Comparison of ENCODE assay signal across 8 mouse cellular contexts in the genomic region with DNA sequence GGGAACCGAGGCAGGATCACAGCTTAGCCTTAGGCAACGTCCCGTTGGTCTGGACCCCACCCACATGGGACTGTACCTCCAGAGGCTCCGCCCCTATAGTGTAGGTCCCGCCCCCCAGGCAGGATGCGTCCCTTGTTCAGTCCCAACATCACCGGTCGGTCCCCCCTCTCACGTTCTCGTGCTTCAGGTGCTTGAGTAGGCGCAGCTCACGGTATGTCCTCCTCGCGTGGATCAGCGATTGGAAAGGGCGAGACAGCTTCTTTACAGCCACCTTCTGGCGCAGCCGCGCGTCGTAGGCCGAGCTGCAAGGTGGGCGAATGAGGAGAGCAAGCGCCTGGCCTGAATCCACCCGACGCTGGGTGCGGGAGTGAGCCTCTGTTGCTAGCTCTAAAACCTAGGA. TPM values are rescaled to one million over a fixed set of nuclear protein-coding genes. Genes with fewer than 3 reads are reported as not detected.
DNase-seq lines count a peak whose midpoint lies in the region; ATAC-seq and TF ChIP-seq lines count a peak whose summit lies in the region.

No protein-coding gene starts in this region.

- H3K9ac ChIP-seq in kidney, embryonic 14.5 days (ENCODE audit: low read depth, low read length) = peak overlapping the region; percentile 35
- H3K9ac ChIP-seq in liver, embryonic 13.5 days = no peak overlapping the region
- peak overlapping the region; percentile 84 for H3K9ac ChIP-seq in neural tube, embryonic 13.5 days

- peak; percentile 68 for TF ChIP-seq POLR2A in cerebellum, adult 2 months (IDR thresholded peaks at IDR 0.05; ENCODE audit: borderline replicate concordance, insufficient read depth, low read length)

- H3K27ac ChIP-seq in cerebellum, adult 2 months (ENCODE audit: insufficient read depth, low read length) = peak overlapping the region; percentile 30
- no peak overlapping the region for H3K27ac ChIP-seq in kidney, embryonic 14.5 days (ENCODE audit: low read depth, low read length)
- no peak overlapping the region for H3K27ac ChIP-seq in liver, embryonic 13.5 days
- H3K27ac ChIP-seq in neural tube, embryonic 13.5 days (replicated peaks) = peak overlapping the region; percentile 81

- peak overlapping the region; percentile 62 for H3K4me2 ChIP-seq in kidney, embryonic 14.5 days (replicated peaks; ENCODE audit: low read depth, low read length)
- peak overlapping the region; percentile 33 for H3K4me2 ChIP-seq in liver, embryonic 13.5 days
- peak overlapping the region; percentile 77 for H3K4me2 ChIP-seq in neural tube, embryonic 13.5 days

- H3K36me3 ChIP-seq in kidney, embryonic 14.5 days (ENCODE audit: control insufficient read depth, insufficient read depth, low read length) = no peaks in the 10 kb centered on the region
- H3K36me3 ChIP-seq in liver, embryonic 13.5 days = no peaks in the 10 kb centered on the region
- H3K36me3 ChIP-seq in neural tube, embryonic 13.5 days = peaks cover 36% of the 10 kb centered on the region

- TF ChIP-seq CTCF in cerebellum, adult 2 months (IDR thresholded peaks at IDR 0.05; ENCODE audit: borderline replicate concordance, insufficient read depth, low read depth, low read length) = no peak

- peak overlapping the region; percentile 59 for H3K4me3 ChIP-seq in cerebellum, adult 2 months (replicated peaks; ENCODE audit: insufficient read depth, low read depth, low read length)
- H3K4me3 ChIP-seq in kidney, embryonic 14.5 days (ENCODE audit: low read length) = peak overlapping the region; percentile 35
- no peak overlapping the region for H3K4me3 ChIP-seq in liver, embryonic 13.5 days (replicated peaks)
- peak overlapping the region; percentile 67 for H3K4me3 ChIP-seq in neural tube, embryonic 13.5 days

- H3K27me3 ChIP-seq in cerebellum, adult 2 months (ENCODE audit: control insufficient read depth, insufficient read depth, low read length) = no peaks in the 10 kb centered on the region
- peaks cover 11% of the 10 kb centered on the region; the same call in 1 of the 2 replicates for H3K27me3 ChIP-seq in kidney, embryonic 14.5 days (ENCODE audit: control insufficient read depth, insufficient read depth, low read length)
- H3K27me3 ChIP-seq in liver, embryonic 13.5 days = peaks cover 95% of the 10 kb centered on the region
- H3K27me3 ChIP-seq in neural tube, embryonic 13.5 days = no peaks in the 10 kb centered on the region

- ATAC-seq in frontal cortex, adult (ENCODE audit: low TSS enrichment) = peak; percentile 56; the same call in 1 of the 2 replicates
- ATAC-seq in kidney, embryonic 14.5 days (ENCODE audit: low FRiP score, low TSS enrichment) = peak; percentile 50
- 0 out of 2 replicates have a peak, but pooled peaks have one; percentile 22 for ATAC-seq in liver, embryonic 13.5 days (ENCODE audit: low read depth)
- ATAC-seq in neural tube, embryonic 13.5 days (ENCODE audit: low read depth) = peak; percentile 33; the same call in 1 of the 2 replicates

- H3K9me3 ChIP-seq in kidney, embryonic 14.5 days (ENCODE audit: control insufficient read depth, low read length) = no peaks in the 10 kb centered on the region
- no peaks in the 10 kb centered on the region for H3K9me3 ChIP-seq in liver, embryonic 13.5 days (replicated peaks)
- H3K9me3 ChIP-seq in neural tube, embryonic 13.5 days = no peaks in the 10 kb centered on the region

- H3K4me1 ChIP-seq in cerebellum, adult 2 months (ENCODE audit: control insufficient read depth, insufficient read depth, low read length) = peaks cover 21% of the 10 kb centered on the region
- peaks cover 46% of the 10 kb centered on the region for H3K4me1 ChIP-seq in kidney, embryonic 14.5 days (ENCODE audit: control insufficient read depth, insufficient read depth, low read length)
- H3K4me1 ChIP-seq in liver, embryonic 13.5 days (replicated peaks) = peaks cover 30% of the 10 kb centered on the region
- peaks cover 42% of the 10 kb centered on the region for H3K4me1 ChIP-seq in neural tube, embryonic 13.5 days (replicated peaks)

- WGBS in cerebellum, adult 2 months = 6% methylated on average over 27 of the region's 27 CpGs
- WGBS in kidney, embryonic 14.5 days = 1% methylated on average over 27 of the region's 27 CpGs
- 4% methylated on average over 27 of the region's 27 CpGs for WGBS in liver, embryonic 13.5 days (ENCODE audit: insufficient replicate concordance)
- under 1% methylated on average over 27 of the region's 27 CpGs for WGBS in neural tube, embryonic 13.5 days

- DNase-seq in frontal cortex, postnatal 10 days (ENCODE audit: low spot score in 2 of 2) = no peak
- DNase-seq in cerebellum, adult 2 months = peak; percentile 81 to 85
- DNase-seq in frontal cortex, adult 2 months (ENCODE audit: extremely low spot score in 1 of 2, low spot score in 1 of 2) = peak; percentile 76 to 82
- DNase-seq in liver, embryonic 13.5 days = no peak
- DNase-seq in thymus, postnatal 36 days = peak; percentile 64 to 75

RNA-seq across cellular contexts. Expression of gene Mapk11, which starts 2.9 kb away (rescaled TPM):
- 58.1 and 64.1 TPM in 2 replicates for polyA plus RNA-seq in cerebellum, adult 2 months (2012; rRNA removed)
- polyA plus RNA-seq in frontal cortex, adult 2 months (2012; rRNA removed) = 53.3 and 61.1 TPM in 2 replicates
- polyA plus RNA-seq in kidney, embryonic 14.5 days (2014; fragmentation: Nextera tagmentation; extraction: Ambion mirVana) = 8.4 and 14.8 TPM in 2 replicates
- polyA plus RNA-seq in liver, embryonic 13.5 days (2015; fragmentation: Nextera tagmentation; extraction: Ambion mirVana) = 0.76 and 0.78 TPM in 2 replicates
- polyA plus RNA-seq in neural tube, embryonic 13.5 days (2015; fragmentation: Nextera tagmentation; extraction: Ambion mirVana) = 35.8 and 40.2 TPM in 2 replicates

RNA-seq across cellular contexts. Expression of gene Mapk12, which starts 6.0 kb away (rescaled TPM):
- 112 and 128 TPM in 2 replicates for polyA plus RNA-seq in cerebellum, adult 2 months (2012; rRNA removed)
- polyA plus RNA-seq in frontal cortex, adult 2 months (2012; rRNA removed) = 20.2 and 22.9 TPM in 2 replicates
- polyA plus RNA-seq in kidney, embryonic 14.5 days (2014; fragmentation: Nextera tagmentation; extraction: Ambion mirVana) = 20.8 and 23.4 TPM in 2 replicates
- 1.5 and 1.7 TPM in 2 replicates for polyA plus RNA-seq in liver, embryonic 13.5 days (2015; fragmentation: Nextera tagmentation; extraction: Ambion mirVana)
- polyA plus RNA-seq in neural tube, embryonic 13.5 days (2015; fragmentation: Nextera tagmentation; extraction: Ambion mirVana) = 6.7 and 7.0 TPM in 2 replicates

RNA-seq across cellular contexts. Expression of gene Hdac10, which starts 18.0 kb away (rescaled TPM):
- 31.4 and 36.3 TPM in 2 replicates for polyA plus RNA-seq in cerebellum, adult 2 months (2012; rRNA removed)
- polyA plus RNA-seq in frontal cortex, adult 2 months (2012; rRNA removed) = 24.9 and 28.9 TPM in 2 replicates
- 9.2 and 12.9 TPM in 2 replicates for polyA plus RNA-seq in kidney, embryonic 14.5 days (2014; fragmentation: Nextera tagmentation; extraction: Ambion mirVana)
- polyA plus RNA-seq in liver, embryonic 13.5 days (2015; fragmentation: Nextera tagmentation; extraction: Ambion mirVana) = 10.2 TPM in 2 replicates
- polyA plus RNA-seq in neural tube, embryonic 13.5 days (2015; fragmentation: Nextera tagmentation; extraction: Ambion mirVana) = 23.9 and 26.7 TPM in 2 replicates

RNA-seq across cellular contexts. Expression of gene Tubgcp6, which starts 23.6 kb away (rescaled TPM):
- polyA plus RNA-seq in cerebellum, adult 2 months (2012; rRNA removed) = 77.4 and 82.1 TPM in 2 replicates
- polyA plus RNA-seq in frontal cortex, adult 2 months (2012; rRNA removed) = 37.4 and 39.8 TPM in 2 replicates
- 10.9 and 21.0 TPM in 2 replicates for polyA plus RNA-seq in kidney, embryonic 14.5 days (2014; fragmentation: Nextera tagmentation; extraction: Ambion mirVana)
- polyA plus RNA-seq in liver, embryonic 13.5 days (2015; fragmentation: Nextera tagmentation; extraction: Ambion mirVana) = 6.5 and 6.7 TPM in 2 replicates
- 15.8 and 16.7 TPM in 2 replicates for polyA plus RNA-seq in neural tube, embryonic 13.5 days (2015; fragmentation: Nextera tagmentation; extraction: Ambion mirVana)

RNA-seq across cellular contexts. Expression of gene Plxnb2, which starts 34.1 kb away (rescaled TPM):
- polyA plus RNA-seq in cerebellum, adult 2 months (2012; rRNA removed) = 127 and 141 TPM in 2 replicates
- polyA plus RNA-seq in frontal cortex, adult 2 months (2012; rRNA removed) = 65.8 and 72.5 TPM in 2 replicates
- polyA plus RNA-seq in kidney, embryonic 14.5 days (2014; fragmentation: Nextera tagmentation; extraction: Ambion mirVana) = 124 and 165 TPM in 2 replicates
- polyA plus RNA-seq in liver, embryonic 13.5 days (2015; fragmentation: Nextera tagmentation; extraction: Ambion mirVana) = 20.2 and 21.2 TPM in 2 replicates
- polyA plus RNA-seq in neural tube, embryonic 13.5 days (2015; fragmentation: Nextera tagmentation; extraction: Ambion mirVana) = 89.8 and 94.5 TPM in 2 replicates

Comparison
In these comparisons a context has a peak if more than half of its experiments do, and no peak if none do; other contexts are left out.
1. DNase-seq: peak in cerebellum, adult 2 months (2 of 2), frontal cortex, adult 2 months (2 of 2) and thymus, postnatal 36 days (2 of 2); none in frontal cortex, postnatal 10 days (0 of 2) and liver, embryonic 13.5 days (single experiment).
2. H3K27ac ChIP-seq: peak in cerebellum, adult 2 months (single experiment) and neural tube, embryonic 13.5 days (single experiment); none in kidney, embryonic 14.5 days (single experiment) and liver, embryonic 13.5 days (single experiment).
3. Peak in every context shown above with its lines, with median percentiles within 50 percentile points of each other: ATAC-seq and H3K4me2 ChIP-seq.